ENCODE assay signal across 28 mouse cellular contexts in genomic region chr2:3925199-3925598, GRCm38 (mm10).
DNase-seq lines count a peak whose midpoint lies in the region; ATAC-seq lines count a peak whose summit lies in the region.
"Had no signal": no experiment of that assay in that cellular context is flagged by ENCODE, and none has a peak within 500 bp of the region (broad histone marks: within the 10 kb centered on the region; RNA-seq: fewer than 3 reads in every experiment).

No protein-coding gene starts in this region.

- no peaks in the 10 kb centered on the region for H3K9me3 ChIP-seq in midbrain, embryonic 12.5 days
- H3K9me3 ChIP-seq in midbrain, embryonic 15.5 days, result no peaks in the 10 kb centered on the region
- H3K9me3 ChIP-seq: embryonic facial prominence, embryonic 12.5 days; G1E; heart, embryonic 15.5 days; hindbrain, embryonic 13.5 days; limb, embryonic 15.5 days; liver, embryonic 15.5 days; neural tube, embryonic 15.5 days had no signal

- H3K4me2 ChIP-seq in midbrain, embryonic 12.5 days (replicated peaks), result no peak overlapping the region
- no peak overlapping the region for H3K4me2 ChIP-seq in midbrain, embryonic 15.5 days
- H3K4me2 ChIP-seq: embryonic facial prominence, embryonic 12.5 days; heart, embryonic 15.5 days; hindbrain, embryonic 13.5 days; limb, embryonic 15.5 days; liver, embryonic 15.5 days; neural tube, embryonic 15.5 days had no signal

- no peak overlapping the region for H3K9ac ChIP-seq in midbrain, embryonic 12.5 days (replicated peaks)
- H3K9ac ChIP-seq in midbrain, embryonic 15.5 days, result no peak overlapping the region
- H3K9ac ChIP-seq: embryonic facial prominence, embryonic 12.5 days; heart, embryonic 15.5 days; hindbrain, embryonic 13.5 days; limb, embryonic 15.5 days; liver, embryonic 15.5 days; neural tube, embryonic 15.5 days had no signal

- H3K36me3 ChIP-seq in midbrain, embryonic 12.5 days, result no peaks in the 10 kb centered on the region
- no peaks in the 10 kb centered on the region for H3K36me3 ChIP-seq in midbrain, embryonic 15.5 days (replicated peaks)
- H3K36me3 ChIP-seq: embryonic facial prominence, embryonic 12.5 days; G1E; heart, embryonic 15.5 days; hindbrain, embryonic 13.5 days; limb, embryonic 15.5 days; liver, embryonic 15.5 days; neural tube, embryonic 15.5 days had no signal

- peak; percentile 13 for DNase-seq in CD4-positive, CD25-positive, alpha-beta regulatory T cell, adult 2 months (ENCODE audit: low read depth, low spot score)
- DNase-seq in naive thymus-derived CD4-positive, alpha-beta T cell, adult 2 months (ENCODE audit: low read depth), result peak; percentile 76
- peak; percentile 20 for DNase-seq in thymus, postnatal 4 days
- no peak for DNase-seq in gastrocnemius, postnatal 10 days
- DNase-seq: adrenal gland, adult 2 months; cerebellum, adult 11-12 months; cerebellum, postnatal 14 days; heart, postnatal 36 days; kidney, adult 2 months; left cerebral cortex, postnatal 4 days; lung, postnatal 4 days; right cerebral cortex, adult 18-20 months; right cerebral cortex, postnatal 4 days had no signal

- ATAC-seq in CD4-positive, CD25-positive, alpha-beta regulatory T cell, adult 4 months, result no peak
- ATAC-seq in midbrain, embryonic 12.5 days (ENCODE audit: low FRiP score, low read depth), result 0 out of 2 replicates have a peak, but pooled peaks have one; percentile 23
- ATAC-seq in midbrain, embryonic 15.5 days (replicated peaks), result no peak; the same call in 1 of the 2 replicates
- ATAC-seq: forebrain, embryonic 14.5 days; Patski had no signal

- no peak overlapping the region for H3K27ac ChIP-seq in midbrain, embryonic 12.5 days (replicated peaks)
- no peak overlapping the region for H3K27ac ChIP-seq in midbrain, embryonic 15.5 days
- H3K27ac ChIP-seq: embryonic facial prominence, embryonic 12.5 days; heart, embryonic 15.5 days; hindbrain, embryonic 13.5 days; kidney, postnatal 0 days; left cerebral cortex, adult 2 months; limb, embryonic 15.5 days; liver, embryonic 15.5 days; neural tube, embryonic 15.5 days had no signal

- peaks cover 21% of the 10 kb centered on the region for H3K4me1 ChIP-seq in midbrain, embryonic 12.5 days
- 0 out of 2 replicates have a peak, but pooled peaks cover 16% of the 10 kb centered on the region for H3K4me1 ChIP-seq in midbrain, embryonic 15.5 days
- H3K4me1 ChIP-seq: embryonic facial prominence, embryonic 12.5 days; heart, embryonic 15.5 days; limb, embryonic 15.5 days; liver, embryonic 15.5 days had no signal

- 57% methylated on average over 3 of the region's 3 CpGs for WGBS in midbrain, embryonic 12.5 days
- 41% methylated on average over 3 of the region's 3 CpGs for WGBS in midbrain, embryonic 15.5 days

- no peak overlapping the region for H3K4me3 ChIP-seq in midbrain, embryonic 12.5 days
- no peak overlapping the region for H3K4me3 ChIP-seq in midbrain, embryonic 15.5 days
- H3K4me3 ChIP-seq: embryonic facial prominence, embryonic 12.5 days; heart, embryonic 15.5 days; hindbrain, embryonic 13.5 days; left cerebral cortex, adult 2 months; limb, embryonic 15.5 days; liver, embryonic 15.5 days; neural tube, embryonic 15.5 days had no signal

- H3K27me3 ChIP-seq in midbrain, embryonic 12.5 days, result no peaks in the 10 kb centered on the region
- H3K27me3 ChIP-seq in midbrain, embryonic 15.5 days (replicated peaks), result no peaks in the 10 kb centered on the region
- H3K27me3 ChIP-seq: CH12.LX; embryonic facial prominence, embryonic 12.5 days; heart, embryonic 15.5 days; hindbrain, embryonic 13.5 days; limb, embryonic 15.5 days; liver, embryonic 15.5 days; neural tube, embryonic 15.5 days had no signal
